Mouse (Mus musculus) cerebellum, postnatal 14 days (tissue): ENCODE measurements around the gene Fam131a.

Source experiments
- DNase-seq, 2 experiments: peaks; one replicate each; pipeline ENCODE4 v3.0.0; 2021; ENCODE audit warnings: mixed read lengths in 2 of 2

Gene Fam131a

GRCm38 (mm10) chr16:20717181-20717977 lies 24.3 kb downstream of the Fam131a start, which contains the start of the genes Polr2h and Clcn2:
Gene Polr2h (plus strand): TSS chr16:20717665.
Gene Clcn2 (minus strand): TSS chr16:20717746.
- DNase-seq, result peak; percentile 96 to 98

GRCm38 (mm10) chr16:20717978-20718670 lies 25.1 kb downstream of the Fam131a start:
- DNase-seq, result peak in 1 of 2 experiments; percentile 10

- DNase-seq, result no peak
Observed at GRCm38 (mm10) chr16:20721808-20722207, 28.8 kb downstream of the Fam131a start.

- DNase-seq, result no peak
Observed at GRCm38 (mm10) chr16:20722736-20723135, 29.7 kb downstream of the Fam131a start.

GRCm38 (mm10) chr16:20723247-20723646 lies 30.2 kb downstream of the Fam131a start:
- no peak for DNase-seq

GRCm38 (mm10) chr16:20724338-20724748 lies 31.3 kb downstream of the Fam131a start:
- peak in 1 of 2 experiments; percentile 48 for DNase-seq

GRCm38 (mm10) chr16:20725321-20725720 lies 32.3 kb downstream of the Fam131a start:
- DNase-seq, result no peak

GRCm38 (mm10) chr16:20725750-20726149 lies 32.7 kb downstream of the Fam131a start:
- no peak for DNase-seq

- no peak for DNase-seq
Observed at GRCm38 (mm10) chr16:20726384-20726783, 33.3 kb downstream of the Fam131a start.

- DNase-seq, result no peak
Observed at GRCm38 (mm10) chr16:20730293-20730711, 37.3 kb downstream of the Fam131a start.

GRCm38 (mm10) chr16:20731688-20732087 lies 38.6 kb downstream of the Fam131a start:
- peak in 1 of 2 experiments; percentile 19 for DNase-seq

GRCm38 (mm10) chr16:20732251-20732924 lies 39.3 kb downstream of the Fam131a start:
- DNase-seq, result peak in 1 of 2 experiments; percentile 77

- DNase-seq, result peak; percentile 78 to 83
Observed at GRCm38 (mm10) chr16:20732925-20733730, 40.1 kb downstream of the Fam131a start, which contains the start of gene Chrd. Gene Chrd (plus strand): TSS chr16:20733127.

GRCm38 (mm10) chr16:20733731-20734730 lies 41.0 kb downstream of the Fam131a start, which contains the start of gene Thpo:
Gene Thpo (minus strand): TSS chr16:20734511.
- DNase-seq, result peak; percentile 55 to 57

- DNase-seq, result peak in 1 of 2 experiments; percentile 43
Observed at GRCm38 (mm10) chr16:20735651-20736050, 42.6 kb downstream of the Fam131a start.

- no peak for DNase-seq
Observed at GRCm38 (mm10) chr16:20736168-20736567, 43.1 kb downstream of the Fam131a start.

- peak in 1 of 2 experiments; percentile 57 for DNase-seq
Observed at GRCm38 (mm10) chr16:20736823-20737222, 43.8 kb downstream of the Fam131a start.

GRCm38 (mm10) chr16:20739845-20740244 lies 46.8 kb downstream of the Fam131a start:
- no peak for DNase-seq

- peak; percentile 46 to 67 for DNase-seq
Observed at GRCm38 (mm10) chr16:20746641-20747040, 53.6 kb downstream of the Fam131a start.

GRCm38 (mm10) chr16:20750518-20750917 lies 57.5 kb downstream of the Fam131a start:
- DNase-seq, result no peak
